Mouse (Mus musculus): ENCODE results near the gene Nrxn1. TPM values are rescaled to one million over a fixed set of nuclear protein-coding genes. Genes with fewer than 3 reads are reported as not detected.
A peak's percentile ranks its signal among the peaks of the same experiment; 100 is the strongest.

The Nrxn1 gene
- 1 to 10 TPM in 1 of 2 experiments, under 1 TPM in 1; 0.91 to 1.2 TPM for total RNA-seq (2021)

DNA sequence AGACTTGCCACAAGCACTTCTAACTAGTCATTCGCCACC is at the start of gene Nrxn1:
TSS of gene Nrxn1 (minus strand) at position 30 of the 39 bp plus-strand sequence.
- DNase-seq, result no peak

DNA sequence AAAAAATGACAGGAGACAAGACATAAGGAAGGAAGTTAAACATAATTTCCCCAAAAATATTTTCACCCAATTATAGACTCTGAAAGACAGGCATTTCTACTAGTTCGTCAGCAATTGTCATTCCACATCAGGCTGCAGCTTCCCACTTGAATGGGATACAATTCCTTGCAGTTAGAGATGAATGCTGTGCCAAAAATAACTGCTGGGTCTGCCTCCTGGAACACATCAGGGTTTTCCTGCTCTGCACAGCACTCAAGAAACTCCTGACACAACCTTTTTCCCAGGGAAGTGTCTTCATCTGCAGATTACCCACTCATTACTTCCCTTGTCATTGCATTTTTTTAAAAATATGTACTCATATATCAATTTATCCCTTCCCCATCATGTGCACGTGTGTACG is 44.0 kb upstream of the Nrxn1 start:
- no peak for DNase-seq

DNA sequence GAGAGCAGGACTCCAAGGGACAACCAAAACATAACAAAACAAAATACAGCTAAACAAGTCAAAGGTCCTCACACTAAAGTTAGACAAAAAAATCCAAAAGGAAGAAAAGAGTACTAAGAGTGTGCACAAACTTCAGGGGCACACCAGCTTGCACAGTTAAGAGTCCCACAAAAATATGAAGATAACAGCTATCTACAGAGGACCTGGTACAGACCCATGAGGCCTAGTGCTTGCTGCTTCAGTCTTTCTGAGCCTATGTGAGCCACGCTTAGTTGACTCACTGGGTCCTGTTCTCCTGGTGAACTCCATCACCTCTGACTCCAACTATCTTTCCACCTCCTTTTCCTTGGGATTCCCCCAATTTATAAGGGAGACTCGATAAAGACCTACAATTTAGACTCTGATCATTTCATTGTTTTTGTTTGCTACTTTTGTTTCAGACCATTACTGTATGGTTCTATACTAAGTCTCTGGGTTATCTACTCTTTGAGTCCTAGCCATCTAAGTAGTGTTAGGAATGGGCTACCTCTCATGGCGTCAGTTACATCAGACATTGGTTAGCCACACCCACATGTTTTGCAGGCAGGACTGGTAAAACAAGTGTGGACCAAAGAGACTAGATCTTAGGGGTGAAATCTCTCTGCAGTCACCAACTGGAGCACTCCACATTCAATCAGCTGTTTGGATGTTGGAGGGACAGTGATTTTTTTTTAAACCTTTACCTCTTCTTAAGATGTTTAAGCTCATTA is 20.2 kb upstream of the Nrxn1 start:
- no peak for DNase-seq

DNA sequence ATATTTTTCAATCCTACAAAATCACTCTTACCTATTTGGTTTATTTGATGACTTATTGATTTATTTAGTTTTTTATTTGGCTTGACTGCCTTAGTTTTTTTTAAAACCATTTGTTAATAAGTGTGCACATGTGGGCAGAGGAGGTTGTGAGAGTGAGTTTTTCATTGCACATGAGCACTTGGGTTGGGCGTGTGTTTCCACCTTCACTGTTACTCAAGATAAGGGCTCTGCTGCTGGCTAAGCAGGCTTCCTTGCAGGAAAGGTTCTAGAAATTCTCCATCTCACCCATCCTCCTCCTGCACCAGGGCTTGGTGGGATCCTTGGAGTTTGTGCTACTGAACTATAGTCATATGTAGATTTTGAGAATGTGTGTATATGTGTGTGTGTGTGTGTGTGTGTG is 19.2 kb upstream of the Nrxn1 start:
- DNase-seq, result no peak

DNA sequence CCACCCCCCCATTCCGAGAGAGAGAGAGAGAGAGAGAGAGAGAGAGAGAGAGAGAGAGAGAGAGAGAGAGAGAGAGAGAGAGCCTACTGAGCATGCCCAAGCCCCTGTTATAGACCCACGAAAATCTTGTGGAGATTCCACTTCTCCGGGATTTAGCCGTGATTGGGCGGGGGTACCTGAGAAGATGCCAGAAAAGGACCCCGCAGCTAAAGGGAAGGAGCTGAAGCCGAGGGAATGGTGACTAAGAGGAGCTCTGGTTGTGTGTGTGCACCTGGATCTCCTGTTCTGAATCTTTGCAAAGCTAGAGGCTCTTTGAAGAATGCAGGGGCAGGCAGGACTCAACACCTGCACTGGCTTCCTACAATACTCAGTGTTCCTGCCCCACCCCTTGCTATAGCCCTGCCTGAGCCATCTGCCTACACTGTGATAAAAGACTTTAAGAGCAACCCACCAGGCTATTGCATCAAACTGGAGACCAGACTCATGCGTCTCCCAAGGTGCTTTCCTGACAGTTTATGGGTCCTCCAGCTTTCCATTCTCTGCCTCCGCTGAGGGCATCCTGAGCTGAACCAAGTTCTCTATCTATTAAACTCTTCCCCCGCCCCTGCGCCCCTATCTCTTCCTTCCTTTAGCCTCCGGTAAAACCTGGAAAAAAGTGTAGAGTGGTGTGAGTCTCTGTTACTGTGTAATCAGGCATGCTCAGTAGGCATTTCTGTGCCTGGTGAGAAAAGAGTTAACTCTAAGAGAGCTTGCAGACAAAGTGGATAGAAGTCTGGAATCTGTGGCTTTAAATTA is 407 bp upstream of the Nrxn1 start:
- DNase-seq, result no peak

DNA sequence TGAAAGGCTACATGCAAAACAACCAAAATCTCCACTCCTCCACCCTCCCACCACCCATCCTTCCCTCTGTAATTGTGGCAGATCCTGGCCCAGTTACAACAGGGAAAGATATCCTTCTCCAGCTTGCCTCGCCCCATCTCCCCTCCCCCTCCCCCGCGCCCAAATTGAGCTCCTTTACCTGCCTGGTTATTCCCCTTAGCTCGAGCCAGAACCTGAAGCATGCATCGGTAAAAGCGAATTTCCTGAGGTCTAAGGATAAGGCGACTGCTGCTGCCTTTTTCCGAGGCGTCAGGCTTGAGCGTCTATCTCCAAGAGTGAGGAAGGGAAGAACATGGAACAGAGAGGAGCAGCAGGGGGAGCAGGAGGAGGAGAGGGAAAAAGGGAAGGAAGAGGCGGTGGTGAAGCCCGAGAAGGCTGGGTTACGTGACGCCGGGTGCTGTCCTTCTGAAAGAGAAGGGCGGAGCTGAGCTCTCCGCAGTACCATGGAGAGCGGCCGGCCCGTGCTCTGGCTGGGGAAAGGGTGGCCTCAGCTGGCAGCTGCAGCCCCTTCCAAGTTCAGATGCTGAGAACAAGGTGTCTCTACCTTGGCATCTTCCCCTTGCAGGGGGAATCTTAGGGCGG is 340 bp downstream of the Nrxn1 start:
- peak; percentile 71 for DNase-seq

DNA sequence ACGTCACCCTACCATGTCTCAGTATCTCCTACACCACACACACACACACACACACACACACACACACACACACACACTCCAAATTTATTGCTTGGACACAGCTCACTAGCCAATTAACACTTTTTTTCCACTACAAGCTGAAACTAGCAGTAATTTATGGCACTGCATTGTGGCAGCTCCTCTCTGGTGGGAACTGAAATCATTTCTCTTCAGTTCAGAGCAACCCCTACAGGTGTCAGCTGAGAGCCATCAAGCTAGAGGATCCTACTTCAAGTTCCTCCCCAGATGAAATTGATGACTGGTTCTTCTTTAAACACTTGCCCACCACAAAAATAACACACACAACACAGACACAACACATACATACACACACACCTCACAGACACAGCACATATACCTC is 2.2 kb downstream of the Nrxn1 start:
- DNase-seq, result no peak

DNA sequence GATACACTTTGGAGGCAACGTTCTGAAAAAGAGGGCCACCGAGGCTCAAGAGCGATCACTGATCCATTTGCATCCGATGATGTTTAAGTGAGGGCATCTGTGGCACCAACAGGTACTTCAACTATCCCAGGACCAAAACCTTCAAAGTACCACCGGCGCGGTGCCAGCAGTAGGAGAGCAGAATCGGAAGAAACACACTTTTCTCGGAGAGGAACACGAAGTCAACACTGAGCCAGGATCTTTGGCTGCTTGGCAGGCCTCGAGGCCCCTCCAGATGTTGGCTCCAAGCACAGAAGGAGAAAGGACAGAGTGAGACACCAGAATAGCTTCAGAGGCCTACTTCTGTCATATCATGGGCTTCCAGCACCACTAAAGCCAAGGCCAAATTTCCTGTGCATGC is 3.9 kb downstream of the Nrxn1 start:
- no peak for DNase-seq

DNA sequence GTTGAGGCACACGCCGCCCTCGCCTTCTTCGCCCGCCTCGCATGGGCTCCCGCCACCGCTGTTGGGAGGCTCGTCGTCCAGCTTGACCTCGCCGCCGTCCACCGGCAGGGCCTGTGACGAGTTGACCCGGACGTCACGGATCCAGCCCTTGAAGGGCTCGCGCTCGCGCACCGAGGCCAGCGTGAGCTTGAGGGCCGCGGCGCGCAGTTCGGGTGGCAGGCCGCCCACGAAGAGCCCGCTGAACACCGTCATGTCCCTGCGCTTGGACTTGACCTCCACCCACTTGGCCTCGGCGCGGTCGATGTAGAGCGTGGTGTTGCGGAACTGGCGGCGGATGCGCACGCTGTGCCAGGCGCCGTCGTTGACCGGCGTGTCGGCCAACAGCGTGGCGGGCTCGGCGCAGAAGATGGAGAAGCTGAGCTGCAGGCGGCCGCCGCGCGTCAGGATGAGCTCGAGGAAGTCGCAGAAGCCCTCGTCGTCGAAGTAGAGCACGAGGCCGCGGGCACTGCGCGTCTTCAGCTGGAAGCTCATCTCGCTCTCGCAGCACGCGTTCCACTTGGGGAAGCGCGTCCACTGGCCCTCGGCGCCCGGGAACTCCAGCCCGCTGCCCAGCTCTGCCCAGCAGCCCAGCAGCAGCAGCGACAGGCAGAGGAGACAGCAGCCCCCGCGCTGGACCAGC is 4.7 kb downstream of the Nrxn1 start:
- no peak for DNase-seq

DNA sequence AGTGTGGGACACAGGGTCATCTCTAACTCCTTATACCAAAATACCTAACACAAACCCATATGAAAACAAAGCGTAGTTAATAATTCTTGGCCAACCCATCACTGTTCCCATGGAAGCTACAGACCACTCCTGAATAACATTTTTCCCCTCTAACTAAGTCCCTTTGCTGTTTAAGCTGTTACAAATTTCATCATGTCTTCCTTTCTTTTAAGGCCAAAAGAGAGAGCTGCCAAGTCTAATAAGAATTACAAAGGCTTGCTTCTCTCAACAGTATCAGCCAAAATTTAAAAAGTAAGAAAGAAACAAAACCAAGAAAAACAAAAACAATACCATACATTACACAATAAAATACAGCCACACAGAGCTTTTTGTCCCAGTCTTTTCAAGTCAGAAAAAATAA is 6.5 kb downstream of the Nrxn1 start:
- no peak for DNase-seq

DNA sequence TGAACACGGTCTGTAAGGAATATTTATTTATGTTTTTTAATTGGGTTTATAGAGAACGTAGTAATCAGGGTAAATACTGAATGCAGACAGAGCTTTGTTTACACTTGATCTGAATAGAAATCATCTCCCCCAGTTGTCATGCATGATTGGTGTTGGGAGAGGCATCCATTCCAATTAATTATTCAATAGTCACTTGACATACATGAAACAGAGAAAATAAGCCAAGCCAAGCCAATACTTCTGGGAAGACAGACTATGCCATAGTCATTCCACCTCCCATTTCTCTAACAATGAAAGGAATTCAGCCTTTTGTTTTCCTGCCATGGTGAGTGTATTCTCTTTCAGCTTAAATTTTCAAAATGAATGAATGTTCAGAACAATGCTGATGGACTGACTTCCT is 7.5 kb downstream of the Nrxn1 start:
- DNase-seq, result no peak

DNA sequence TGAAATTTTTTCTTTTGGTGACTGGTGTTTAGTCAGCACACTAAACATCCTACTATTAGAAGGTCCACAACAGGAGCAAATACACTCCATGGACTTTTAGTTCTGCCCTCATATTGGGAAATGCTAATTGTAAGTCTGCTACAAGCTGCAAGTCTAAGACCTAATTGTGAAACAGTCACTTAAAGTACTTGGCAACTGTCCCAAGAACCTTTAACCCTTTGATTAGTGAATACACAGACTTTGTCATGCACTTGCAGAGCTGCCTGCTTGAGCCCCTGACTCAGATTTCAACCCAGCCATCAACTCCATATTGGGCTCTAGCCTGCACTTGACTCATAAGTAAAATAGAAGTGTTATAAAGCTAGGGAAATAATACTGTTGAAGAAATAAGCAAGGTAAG is 13.8 kb downstream of the Nrxn1 start:
- DNase-seq, result no peak

DNA sequence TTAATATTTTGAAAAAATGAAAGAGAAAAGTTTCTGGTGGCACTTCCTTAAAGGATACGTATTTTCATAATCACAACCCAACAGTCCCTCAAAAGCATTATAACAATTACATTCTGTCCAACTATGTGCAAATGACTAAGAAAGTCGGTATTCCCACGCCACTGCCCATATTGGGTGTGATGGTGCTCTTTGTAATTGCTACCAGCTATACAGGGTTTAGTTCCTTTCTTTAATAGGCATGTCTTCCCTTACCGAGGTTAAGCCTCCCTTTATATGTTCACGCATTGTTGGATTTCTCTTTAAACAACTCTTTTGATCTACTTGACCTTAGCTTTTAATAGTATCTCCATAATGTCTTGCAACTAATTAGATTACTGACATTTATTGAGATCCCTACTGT is 18.1 kb downstream of the Nrxn1 start:
- no peak for DNase-seq

DNA sequence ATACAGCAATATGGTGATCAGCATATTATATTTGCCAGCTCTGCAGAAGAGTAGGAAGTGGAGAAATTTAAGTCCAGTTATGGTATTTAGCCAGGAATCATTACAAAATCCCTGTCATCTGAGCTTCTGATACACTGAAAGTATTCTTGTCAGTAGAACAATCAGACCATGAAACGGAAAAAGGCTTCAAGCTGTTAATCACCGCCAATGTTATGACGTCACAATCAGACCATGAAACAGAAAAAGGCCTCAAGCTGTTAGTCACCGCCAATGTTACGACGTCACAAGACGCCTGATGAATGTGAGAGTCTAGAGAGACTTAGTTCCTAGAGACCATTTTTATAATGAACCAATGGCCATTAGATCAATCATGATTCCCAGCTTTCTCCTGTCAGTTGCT is 59.4 kb downstream of the Nrxn1 start:
- no peak for DNase-seq

DNA sequence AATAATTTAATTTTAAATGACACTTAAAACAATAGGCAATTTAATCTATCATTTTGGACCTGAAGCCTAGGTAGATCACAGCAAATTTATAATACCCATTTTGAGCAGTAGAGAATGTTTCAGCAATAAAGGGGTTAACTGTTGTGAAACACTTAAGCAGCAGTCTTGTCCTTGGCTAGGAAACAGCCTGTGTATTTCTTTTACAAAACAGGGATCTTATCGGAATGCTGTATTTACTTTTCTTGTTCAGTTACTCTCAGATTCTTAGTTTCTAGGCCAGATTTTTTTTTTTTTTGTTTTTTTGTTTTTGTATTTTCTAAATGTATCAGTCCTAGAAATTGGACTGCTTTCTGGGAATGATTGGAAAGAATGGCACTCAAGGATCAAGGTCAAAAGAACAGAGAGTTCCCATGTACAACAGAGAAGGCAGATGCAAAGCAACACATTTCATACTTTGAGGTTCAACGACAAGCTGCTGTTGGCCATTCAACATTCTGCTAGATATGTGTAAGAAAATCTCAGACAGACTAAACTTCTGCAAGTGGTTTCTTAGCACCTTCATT is 67.7 kb downstream of the Nrxn1 start:
- no peak for DNase-seq

DNA sequence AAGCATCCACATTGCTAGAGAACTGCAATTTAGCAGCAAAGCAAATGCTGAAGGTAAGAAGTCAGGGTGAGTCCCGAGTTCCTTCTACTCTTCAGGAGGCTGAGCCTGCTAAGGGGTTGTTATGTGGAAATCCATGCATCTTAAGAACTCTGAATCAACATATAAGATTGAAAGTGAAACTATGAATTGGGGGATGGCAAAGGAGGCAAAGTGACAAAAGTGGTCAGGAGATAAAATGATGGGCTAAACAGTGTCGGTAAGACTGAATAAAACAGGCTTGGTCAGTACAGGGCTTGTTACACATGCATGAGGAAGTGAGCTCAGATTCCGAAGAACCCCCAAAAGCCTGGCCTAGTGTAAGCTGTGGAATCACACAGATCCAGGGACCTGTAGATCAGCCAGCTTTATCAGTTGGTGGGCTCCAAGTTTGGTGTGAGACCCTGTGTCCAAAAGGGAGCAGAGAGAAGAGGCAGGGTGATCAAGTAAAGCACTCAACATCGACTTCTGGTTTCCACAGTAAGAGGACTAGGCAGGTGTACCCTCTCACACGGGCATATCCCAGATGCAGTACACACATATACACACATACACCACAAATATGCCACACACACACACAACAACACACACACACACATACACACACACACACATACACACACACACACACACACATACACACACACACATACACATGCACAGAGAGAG is 85.3 kb downstream of the Nrxn1 start:
- DNase-seq, result no peak

DNA sequence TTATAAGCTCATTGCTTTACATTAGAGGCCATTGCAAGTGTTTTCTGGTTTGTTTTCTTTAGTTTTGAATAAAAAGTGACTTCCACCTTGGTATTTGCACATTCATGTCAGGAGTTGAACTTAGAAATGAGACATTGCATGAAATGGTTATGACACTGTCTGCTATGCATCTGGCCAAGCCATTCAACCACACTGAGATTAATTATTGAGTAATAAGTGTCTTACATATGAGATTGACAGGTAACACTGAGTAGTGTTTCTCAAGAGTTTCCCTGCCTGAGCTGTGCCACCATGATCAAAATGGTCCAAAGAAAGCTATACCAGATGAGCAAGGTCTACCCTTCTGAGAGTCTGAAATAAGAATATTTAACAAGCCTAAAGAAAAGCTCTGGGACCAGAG is 92.5 kb downstream of the Nrxn1 start:
- no peak for DNase-seq

DNA sequence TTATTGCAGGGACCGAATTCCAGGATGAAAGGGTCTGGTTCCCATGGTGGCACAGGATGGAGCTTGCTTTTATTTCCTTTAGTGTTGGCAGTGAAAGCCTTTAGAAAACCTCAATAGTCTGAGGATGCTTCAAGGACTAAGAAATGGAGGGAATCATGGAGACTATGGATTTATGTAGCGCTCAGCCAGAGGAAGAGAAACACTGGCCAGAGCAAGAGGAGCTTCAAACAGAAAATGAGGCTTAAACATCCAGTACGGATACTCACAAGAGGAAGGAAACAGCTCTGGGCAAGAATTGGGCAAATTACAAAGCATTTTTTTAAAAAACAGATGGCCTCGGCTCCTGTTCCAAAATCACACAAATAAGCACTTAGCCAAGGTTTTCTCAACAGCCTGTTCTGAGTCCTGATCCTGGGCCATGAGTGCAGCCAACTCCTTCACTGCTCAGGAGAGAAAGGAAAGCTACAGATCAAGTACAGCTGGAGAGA is 93.2 kb downstream of the Nrxn1 start:
- DNase-seq, result no peak

DNA sequence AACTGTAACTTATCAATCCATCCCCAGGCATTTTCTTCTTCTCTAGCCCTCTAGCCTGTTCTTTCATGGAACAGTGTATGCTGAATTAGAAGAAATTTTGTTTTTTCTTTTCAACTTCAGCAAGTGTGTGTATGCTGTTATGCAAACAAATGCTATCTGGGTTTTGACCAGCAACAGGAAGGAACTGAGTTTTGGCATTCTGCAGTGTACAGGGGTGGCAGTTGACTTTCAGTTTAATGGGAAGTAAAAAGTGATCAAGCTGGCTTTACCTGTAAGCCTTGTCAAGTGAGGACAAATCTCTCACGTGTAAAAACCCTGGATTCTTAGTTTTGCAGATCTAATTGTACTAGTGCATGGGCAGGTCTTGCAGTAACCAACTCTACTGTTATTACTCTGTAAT is 95.2 kb downstream of the Nrxn1 start:
- DNase-seq, result no peak

DNA sequence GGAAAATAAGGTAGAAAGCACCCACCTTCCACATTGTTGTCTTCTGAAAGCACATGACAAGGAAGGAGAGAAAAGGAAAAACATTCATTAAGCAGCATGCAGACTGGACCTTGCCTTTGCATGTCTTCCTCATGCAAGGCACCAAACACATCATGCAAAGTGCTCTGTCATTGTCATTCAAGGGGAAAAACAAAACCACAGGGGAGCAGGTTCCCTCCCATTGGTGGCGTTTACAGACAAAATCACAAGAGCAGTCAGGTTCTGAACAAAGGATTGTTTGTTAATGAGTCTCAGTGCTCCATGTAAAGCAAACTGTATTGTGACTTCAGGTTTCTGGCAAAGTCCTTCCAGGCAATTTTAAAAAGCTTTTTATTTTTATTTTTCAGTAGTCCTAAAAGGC is 97.4 kb downstream of the Nrxn1 start:
- DNase-seq, result no peak

DNA sequence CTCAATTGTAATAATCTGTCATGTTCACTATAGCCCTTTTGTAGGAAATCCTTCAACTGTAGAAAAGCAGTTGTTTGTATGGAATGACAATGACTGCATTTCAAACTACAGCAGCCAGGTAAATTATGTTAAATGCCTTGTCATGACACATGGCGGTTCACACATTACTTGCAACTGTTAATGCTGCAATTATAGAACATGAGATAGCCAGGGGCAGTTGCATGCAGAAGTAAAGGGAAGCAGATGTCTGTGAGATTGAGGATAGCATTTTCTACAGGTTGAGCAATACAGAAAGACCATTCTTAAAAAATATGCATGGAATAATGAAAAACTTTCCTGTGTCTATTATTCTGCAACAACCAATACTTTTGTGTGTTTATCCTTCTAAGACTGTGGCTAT is 98.6 kb downstream of the Nrxn1 start:
- no peak for DNase-seq

DNA sequence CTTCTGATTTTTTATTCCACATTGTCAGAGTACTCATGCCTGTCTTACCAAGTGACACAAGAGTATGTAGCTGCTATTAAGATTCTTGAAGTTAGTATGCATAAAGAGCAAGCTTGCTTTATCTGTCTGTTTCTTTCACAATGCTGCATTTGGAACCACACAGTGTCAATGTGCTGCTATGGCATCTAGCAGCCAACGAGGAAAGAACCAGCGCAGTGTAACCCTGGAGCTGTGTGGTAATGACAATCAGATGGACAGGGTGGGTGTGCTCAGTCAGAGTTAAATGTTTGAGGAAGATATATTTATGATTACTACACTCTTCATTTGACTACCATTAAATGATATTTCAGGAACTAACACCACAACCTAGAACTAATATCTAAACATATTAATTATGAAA is 102.1 kb downstream of the Nrxn1 start:
- DNase-seq, result no peak

All from heart, postnatal 4 days (tissue).